Mouse (Mus musculus) hindbrain, postnatal 0 days (tissue): ENCODE results near the gene Olfr466. TPM values are rescaled to one million over a fixed set of nuclear protein-coding genes. Genes with fewer than 3 reads are reported as not detected.

Experiments used
- ATAC-seq: fragments of 200-750 bp; cut with Nextera tagmentation; 2 replicates; pipeline ENCODE4 v1.8.0; 2017; ENCODE audit warnings: mild to moderate bottlenecking, moderate TSS enrichment, moderate library complexity
- DNase-seq: peaks from one replicate; pipeline ENCODE4 v3.0.0-alpha.2; 2015; ENCODE audit warnings: low spot score
- H3K27ac ChIP-seq: fragments of 300-500 bp; sonication (generic); 2 replicates; pipeline ENCODE4 v1.5.1; 2014; ENCODE audit warnings: mild to moderate bottlenecking
- H3K27me3 ChIP-seq: fragments of 300-500 bp; sonication (generic); 2 replicates; pipeline ENCODE4 v1.6.1; 2014; ENCODE audit warnings: low read length, mixed read lengths; ENCODE audit not compliant: insufficient read depth
- H3K36me3 ChIP-seq: fragments of 300-500 bp; sonication (generic); 2 replicates; pipeline ENCODE4 v1.6.1; 2014; ENCODE audit warnings: low read length, mixed read lengths; ENCODE audit not compliant: insufficient read depth
- H3K4me1 ChIP-seq: fragments of 300-500 bp; sonication (generic); 2 replicates; pipeline ENCODE4 v1.6.1; 2014; ENCODE audit warnings: antibody characterized with exemption, low read length, mixed read lengths; ENCODE audit not compliant: insufficient read depth
- H3K4me2 ChIP-seq: fragments of 300-500 bp; sonication (generic); 2 replicates; pipeline ENCODE4 v1.6.1; 2014; ENCODE audit warnings: low read depth, mild to moderate bottlenecking, low read length, moderate library complexity, mixed read lengths
- H3K4me3 ChIP-seq: fragments of 300-500 bp; sonication (generic); 2 replicates; pipeline ENCODE4 v1.5.1; 2014; ENCODE audit warnings: low read length
- H3K9ac ChIP-seq: fragments of 300-500 bp; sonication (generic); replicated peaks from 2 replicates; pipeline ENCODE4 v1.6.1; 2014; ENCODE audit warnings: mild to moderate bottlenecking, low read length, moderate library complexity, mixed read lengths
- H3K9me3 ChIP-seq: fragments of 300-500 bp; sonication (generic); 2 replicates; pipeline ENCODE4 v1.6.1; 2016; ENCODE audit warnings: low read length, mixed read lengths
- CTCF ChIP-seq: IDR thresholded peaks from 2 replicates; pipeline ENCODE4 v1.5.1; 2016; ENCODE audit warnings: antibody characterized with exemption, control low read depth, low read depth
- WGBS: fragments of 180-500 bp; shearing (Covaris S2); extraction: QIAGEN DNeasy Blood & Tissue Kit; methylation state at CpG from one replicate; pipeline ENCODE4 v1.1.7; 2014; 5-methylcytosine and 5-hydroxymethylcytosine counted together
- polyA plus RNA-seq: library from polyadenylated mRNA; unstranded; fragments of >200 nt; fragmentation: Nextera tagmentation; extraction: Ambion mirVana; gene quantifications from 2 replicates; pipeline ENCODE4 v1.2.1, GENCODE M21; 2015
- total RNA-seq: library from RNA; depleted of rRNA; stranded (reverse); fragments of >200 nt; gene quantifications from 2 replicates; pipeline ENCODE4 v1.2.3, GENCODE M21; 2014; rRNA removed

Gene Olfr466
- total and polyA plus RNA-seq, 2 experiments from 2014 or later = not detected

GRCm38 (mm10) chr13:65200667-65201066, 50.6 kb downstream of the Olfr466 start:
- no peak for ATAC-seq
- 74% methylated on average over 1 of the region's 1 CpGs for WGBS
- no peak for TF ChIP-seq CTCF

More at GRCm38 (mm10) chr13:65200667-65201066, 50.6 kb downstream of the Olfr466 start:
- H3K4me1 ChIP-seq = no peaks in the 10 kb centered on the region
- no peak overlapping the region for H3K9ac ChIP-seq
- no peak for DNase-seq
- no peak overlapping the region for H3K27ac ChIP-seq
- no peak overlapping the region for H3K4me3 ChIP-seq
- H3K9me3 ChIP-seq = no peaks in the 10 kb centered on the region
- H3K4me2 ChIP-seq = no peak overlapping the region
- H3K36me3 ChIP-seq = no peaks in the 10 kb centered on the region
- H3K27me3 ChIP-seq = no peaks in the 10 kb centered on the region

Other genes with a start within 250 kb of the Olfr466 start
- gene Cntnap3, start 246.3 kb upstream of the Olfr466 start, total RNA-seq = 1.4 and 4.9 TPM in 2 replicates
- gene Cntnap3, start 246.3 kb upstream of the Olfr466 start, polyA plus RNA-seq = 0.93 and 1.2 TPM in 2 replicates
- not detected in 2 replicates for gene Spata31, start 232.8 kb upstream of the Olfr466 start, total RNA-seq
- not detected in 2 replicates for gene Spata31, start 232.8 kb upstream of the Olfr466 start, polyA plus RNA-seq
- not detected in 2 replicates for gene Spata31d1c, start 117.2 kb upstream of the Olfr466 start, total RNA-seq
- gene Spata31d1c, start 117.2 kb upstream of the Olfr466 start, polyA plus RNA-seq = not detected in 2 replicates
- not detected in 2 replicates for gene Prss47, start 97.5 kb upstream of the Olfr466 start, total RNA-seq
- gene Prss47, start 97.5 kb upstream of the Olfr466 start, polyA plus RNA-seq = not detected in 2 replicates
- gene Mfsd14b, start 37.3 kb upstream of the Olfr466 start, total RNA-seq = 37.6 and 39.3 TPM in 2 replicates
- 21.4 and 22.4 TPM in 2 replicates for gene Mfsd14b, start 37.3 kb upstream of the Olfr466 start, polyA plus RNA-seq
- not detected in 2 replicates for gene Olfr465-ps1, start 12.2 kb upstream of the Olfr466 start, total RNA-seq
- gene Olfr465-ps1, start 12.2 kb upstream of the Olfr466 start, polyA plus RNA-seq = not detected in 2 replicates
- not detected in 2 replicates for gene Nlrp4f, start 55.7 kb downstream of the Olfr466 start, total RNA-seq
- 0.15 and 0.40 TPM in 2 replicates for gene Nlrp4f, start 55.7 kb downstream of the Olfr466 start, polyA plus RNA-seq
- gene Gm10775, start 109.3 kb downstream of the Olfr466 start, total RNA-seq = not detected in 2 replicates
- 1.1 and 2.0 TPM in 2 replicates for gene Gm10775, start 109.3 kb downstream of the Olfr466 start, polyA plus RNA-seq
- gene Zfp369, start 128.6 kb downstream of the Olfr466 start, total RNA-seq = 46.1 and 57.1 TPM in 2 replicates
- 9.1 and 9.3 TPM in 2 replicates for gene Zfp369, start 128.6 kb downstream of the Olfr466 start, polyA plus RNA-seq